Mouse (Mus musculus): Measurements from ENCODE around the gene 6820408C15Rik.

The 6820408C15Rik gene

GRCm38 (mm10) chr2:152470973-152471372, 55.6 kb downstream of the 6820408C15Rik start:
- peak; percentile 26 for DNase-seq (ENCODE audit: extremely low read depth, low read depth)

- DNase-seq (ENCODE audit: extremely low read depth, low read depth): no peak
These were observed 57.0 kb downstream of the 6820408C15Rik start for GRCm38 (mm10) chr2:152472434-152472833.

GRCm38 (mm10) chr2:152476763-152477162, 61.4 kb downstream of the 6820408C15Rik start, which contains the start of gene Defb20:
Gene Defb20, plus strand, starts transcription at chr2:152477063.
- DNase-seq (ENCODE audit: extremely low read depth, low read depth): no peak

- no peak for DNase-seq (ENCODE audit: extremely low read depth, low read depth)
These were observed 65.5 kb downstream of the 6820408C15Rik start for GRCm38 (mm10) chr2:152480881-152481280.

DNA sequence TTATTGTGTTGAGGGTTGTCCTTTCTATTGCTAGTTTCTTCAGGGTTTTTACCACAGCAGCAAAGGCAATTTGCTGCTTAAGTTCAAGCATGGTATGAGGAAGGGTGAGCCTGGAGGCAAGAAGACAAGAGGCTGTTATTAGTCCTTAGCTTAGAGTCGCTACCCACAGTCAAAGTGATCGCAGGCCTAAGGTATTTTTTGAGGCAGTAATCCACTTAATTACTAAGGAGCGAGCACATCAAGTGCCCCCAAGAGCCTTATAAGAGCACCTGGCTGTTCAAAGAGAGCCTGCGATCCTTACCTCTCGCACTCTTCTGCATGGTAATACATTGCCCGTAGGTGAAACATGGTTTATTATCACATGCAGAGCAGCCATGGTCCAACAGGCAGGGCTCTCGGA, 66.3 kb downstream of the 6820408C15Rik start:
- DNase-seq (ENCODE audit: extremely low read depth, low read depth): no peak

DNA sequence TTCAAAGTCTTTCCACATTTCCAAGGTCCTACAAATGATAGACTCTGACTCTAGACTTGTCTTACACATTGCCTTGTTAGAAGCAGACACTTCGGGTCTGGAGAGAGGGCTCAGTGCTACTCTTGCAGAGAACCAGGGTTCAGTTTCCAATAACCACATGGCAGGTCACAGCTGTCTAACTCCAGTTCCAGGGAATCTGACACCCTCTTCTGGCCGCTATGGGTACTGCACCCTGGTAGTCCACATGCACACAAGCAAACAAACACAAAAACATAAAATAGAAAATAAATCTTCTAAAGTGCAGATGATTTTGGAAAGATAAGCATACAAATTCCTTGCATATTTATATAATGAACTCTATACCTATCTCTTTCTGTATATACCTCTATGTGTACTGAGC, 71.6 kb downstream of the 6820408C15Rik start:
- DNase-seq (ENCODE audit: extremely low read depth, low read depth): no peak

- no peak for DNase-seq (ENCODE audit: extremely low read depth, low read depth)
These were observed 74.7 kb downstream of the 6820408C15Rik start, which contains the start of gene Defb22 for GRCm38 (mm10) chr2:152490038-152490437. Gene Defb22, minus strand, starts transcription at chr2:152490138.

GRCm38 (mm10) chr2:152493151-152493550, 77.8 kb downstream of the 6820408C15Rik start:
- no peak for DNase-seq (ENCODE audit: extremely low read depth, low read depth)
